Mouse (Mus musculus) cerebellum, adult 8-10 months (tissue): ENCODE results near the gene Pik3c2g.

ENCODE experiments used
- DNase-seq: peaks from one replicate; pipeline ENCODE4 v3.0.0; 2022

The Pik3c2g gene

DNA sequence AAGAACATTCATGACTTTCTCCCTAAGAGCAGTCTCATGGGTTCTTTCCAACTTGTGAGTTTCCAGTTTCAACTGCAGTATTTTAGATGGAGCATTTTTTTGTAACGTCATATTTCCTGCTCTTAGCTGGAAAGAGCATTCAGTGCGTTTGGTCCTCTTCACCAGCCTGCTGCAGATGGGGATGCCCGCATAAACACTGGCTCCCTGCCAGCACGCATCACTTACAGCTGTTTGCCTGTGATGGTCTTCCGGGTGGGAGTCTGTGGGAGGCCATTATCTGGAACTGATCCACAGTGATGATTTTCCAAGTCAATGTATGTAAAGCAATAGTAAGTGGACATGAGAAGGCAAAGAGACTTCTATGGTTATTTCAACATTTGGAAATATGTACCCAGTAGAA, 151.3 kb downstream of the Pik3c2g start:
- DNase-seq, result no peak

DNA sequence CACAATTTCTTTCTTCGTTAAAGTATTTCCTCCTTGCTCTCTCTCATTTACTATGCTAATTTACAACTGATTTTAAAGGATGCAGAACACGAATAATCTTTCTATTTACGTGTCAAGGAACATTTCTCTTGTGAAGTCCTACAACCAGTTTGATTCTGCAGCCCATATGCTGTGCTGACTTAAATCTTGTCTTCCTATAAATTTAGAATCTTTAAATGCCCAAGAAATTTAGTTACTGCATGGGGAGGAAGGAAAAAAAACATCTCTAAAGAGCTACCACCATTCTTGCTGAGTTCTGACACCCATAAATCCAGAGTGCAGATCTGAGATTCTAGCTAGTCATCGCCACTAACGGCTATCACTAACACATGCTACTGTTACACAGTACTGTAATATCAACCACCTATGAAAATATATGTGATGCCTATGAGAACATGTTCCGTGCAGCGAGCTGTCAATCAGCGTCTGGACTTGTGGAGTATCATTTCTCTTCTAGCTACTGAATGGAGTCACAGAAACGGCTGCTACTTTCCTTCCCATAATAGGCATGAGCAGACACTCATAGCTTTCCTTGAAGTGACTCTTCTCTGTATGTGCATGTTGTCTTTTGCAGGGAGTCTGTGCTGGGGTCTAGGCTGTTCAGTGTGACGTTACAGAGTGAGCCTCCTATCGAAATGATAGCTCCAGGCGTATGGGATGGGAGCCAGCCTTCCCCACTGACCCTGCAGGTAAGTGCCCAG, 155.8 kb downstream of the Pik3c2g start:
- DNase-seq, result no peak

DNA sequence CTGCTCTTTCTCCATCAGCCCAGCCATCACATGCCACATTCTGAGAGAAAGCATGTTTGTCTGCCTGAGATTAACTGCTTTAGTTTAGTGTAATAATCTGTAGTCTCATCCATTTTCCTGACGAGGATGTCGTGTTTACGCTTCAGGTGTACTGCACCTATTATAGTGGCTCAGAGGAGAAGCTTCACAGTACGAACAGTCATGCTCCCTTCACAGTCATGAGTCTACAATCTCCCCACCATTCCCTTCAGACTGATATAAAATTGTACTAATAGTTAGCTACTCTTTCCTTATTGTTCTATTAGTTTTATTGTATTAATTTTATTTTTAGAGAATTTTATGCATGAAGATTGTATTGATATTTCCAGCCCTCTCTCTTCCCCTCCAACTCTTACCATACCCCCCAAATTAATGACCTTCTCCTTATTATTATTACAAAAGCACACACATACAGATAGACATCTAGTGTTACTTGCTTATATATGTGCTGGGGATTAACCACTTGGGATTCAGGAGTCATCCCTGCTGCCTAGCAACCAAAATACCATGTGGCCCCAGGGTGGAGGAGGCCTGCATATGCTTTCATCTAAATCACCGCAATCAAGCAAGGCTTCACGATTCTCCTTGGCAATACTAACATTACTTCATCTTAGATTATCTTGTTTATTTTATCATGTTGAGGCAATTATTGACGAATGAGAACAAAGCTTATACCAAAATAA, 159.9 kb downstream of the Pik3c2g start:
- DNase-seq, result no peak

DNA sequence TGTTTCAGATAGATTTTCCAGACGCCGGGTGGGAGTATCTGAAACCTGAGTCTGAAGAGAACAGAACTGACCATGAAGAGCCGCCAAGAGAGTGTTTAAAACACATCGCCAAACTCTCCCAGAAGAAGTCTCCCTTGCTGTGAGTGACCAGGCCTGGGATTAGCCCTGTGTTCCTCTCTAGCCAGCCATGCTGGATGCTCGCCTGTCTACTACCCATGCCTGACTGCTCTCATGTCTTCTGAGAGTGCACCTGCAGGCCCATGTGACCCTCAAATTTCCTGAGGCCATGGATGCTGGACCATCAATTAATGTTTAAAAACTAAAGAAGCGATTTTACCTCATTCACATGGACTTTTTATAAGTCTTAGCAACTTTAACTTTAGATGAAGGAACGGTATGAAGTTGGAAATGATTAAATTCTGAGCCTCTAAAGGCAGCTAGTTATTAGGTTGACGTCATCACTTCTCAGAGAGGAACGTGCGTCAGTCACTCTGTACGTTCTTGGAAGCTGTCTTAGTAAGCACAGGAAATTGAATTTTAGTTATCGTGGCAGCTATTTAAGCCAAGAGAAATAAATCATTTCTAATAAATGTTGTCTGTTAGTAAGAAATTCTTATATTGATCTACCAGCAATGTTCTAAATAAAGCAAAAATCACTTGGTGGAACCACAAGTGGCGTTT, 161.2 kb downstream of the Pik3c2g start:
- no peak for DNase-seq

GRCm38 (mm10) chr6:139750599-139750998, 163.6 kb downstream of the Pik3c2g start:
- no peak for DNase-seq

GRCm38 (mm10) chr6:139751022-139751421, 164.0 kb downstream of the Pik3c2g start:
- no peak for DNase-seq

DNA sequence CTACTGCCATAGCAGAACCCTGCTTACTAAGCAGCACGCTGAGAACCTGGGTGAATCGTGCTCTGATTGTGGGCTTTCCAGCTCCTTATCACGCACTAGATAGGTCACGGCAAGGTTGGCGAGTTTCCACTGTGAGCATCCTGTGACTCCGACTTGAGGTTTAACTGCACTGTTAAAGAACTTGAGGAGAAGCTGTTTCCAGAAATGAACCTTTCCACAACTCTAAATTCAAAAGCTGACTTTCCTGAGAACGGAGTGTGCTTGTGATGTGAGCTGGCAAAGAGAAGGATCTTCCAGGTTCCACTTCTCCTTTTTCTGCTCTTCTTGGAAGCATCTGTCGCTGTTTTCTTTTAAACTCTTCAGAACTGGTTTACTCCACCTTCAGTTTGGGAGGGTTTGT, 170.9 kb downstream of the Pik3c2g start:
- DNase-seq, result no peak

GRCm38 (mm10) chr6:139760978-139761377, 174.0 kb downstream of the Pik3c2g start:
- DNase-seq, result no peak

DNA sequence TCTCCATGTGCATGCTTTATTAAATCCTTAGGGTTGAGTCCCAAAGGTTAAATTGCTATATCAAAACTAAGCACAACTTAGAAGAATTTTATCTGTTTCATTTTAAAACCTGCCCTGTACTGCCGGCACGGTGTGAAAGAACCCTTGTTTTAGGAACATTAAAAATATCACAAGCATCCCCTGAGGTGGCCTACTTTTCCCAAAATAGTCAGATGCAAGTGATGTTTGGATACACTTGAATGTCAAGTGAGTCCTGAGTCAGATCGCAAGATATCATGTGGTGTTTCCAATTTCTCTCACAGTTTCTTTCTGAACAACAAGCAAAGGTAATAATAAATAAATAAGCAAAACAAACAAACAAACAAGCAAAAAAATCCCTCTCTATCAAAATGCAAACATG, 177.4 kb downstream of the Pik3c2g start:
- DNase-seq, result no peak

GRCm38 (mm10) chr6:139769744-139770473, 182.9 kb downstream of the Pik3c2g start:
- DNase-seq, result no peak

DNA sequence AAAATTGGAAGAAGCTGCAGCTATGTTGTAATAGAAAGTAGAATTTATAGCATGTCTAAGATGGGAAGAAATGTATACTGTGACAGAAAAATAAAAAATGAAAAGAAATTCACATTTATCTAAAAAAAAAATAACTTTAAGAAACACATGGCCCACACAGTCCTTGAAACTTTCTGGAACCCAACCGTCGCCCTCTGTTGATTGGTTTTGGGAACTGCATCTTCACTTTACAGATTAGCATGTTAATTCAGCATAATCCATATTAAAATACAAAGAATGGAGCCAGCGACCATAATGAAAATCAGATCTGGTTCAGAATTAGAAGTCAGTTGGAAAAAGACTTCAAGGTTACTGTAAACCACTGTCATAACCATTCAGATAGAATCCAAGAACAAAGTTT, 183.5 kb downstream of the Pik3c2g start:
- DNase-seq, result no peak

DNA sequence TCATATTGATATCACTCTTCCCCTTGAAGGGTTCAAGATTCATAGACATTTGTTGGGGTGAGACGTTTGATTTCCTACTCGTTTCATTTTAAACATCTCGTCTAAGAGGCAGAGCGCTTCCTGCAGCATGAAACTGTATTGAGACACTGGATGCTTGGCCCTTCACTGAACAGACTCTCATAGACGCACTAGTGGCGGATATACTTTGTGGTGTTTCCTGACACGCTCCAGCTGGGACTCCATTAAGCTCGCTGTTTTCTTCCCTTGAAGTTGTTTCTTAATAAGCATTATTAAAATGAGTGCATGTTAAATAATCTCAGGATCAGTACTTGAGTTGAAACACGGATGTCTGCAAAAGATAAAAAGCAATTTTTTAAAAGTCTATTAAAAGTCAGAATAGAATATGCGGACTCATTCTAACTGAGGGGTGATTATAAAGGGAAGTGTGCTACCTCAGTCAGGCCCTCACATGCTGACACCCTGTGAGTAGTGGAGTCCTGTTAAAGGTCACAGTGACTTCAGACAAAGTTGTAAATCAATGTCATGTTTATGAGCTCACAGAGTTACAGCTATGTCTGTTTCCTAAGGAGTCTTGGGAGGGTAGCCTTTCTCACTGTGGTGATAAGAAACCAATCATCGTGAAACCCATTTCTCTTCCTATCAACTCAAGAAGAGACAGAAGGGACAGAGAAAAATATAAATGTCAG, 190.7 kb downstream of the Pik3c2g start:
- DNase-seq, result no peak

DNA sequence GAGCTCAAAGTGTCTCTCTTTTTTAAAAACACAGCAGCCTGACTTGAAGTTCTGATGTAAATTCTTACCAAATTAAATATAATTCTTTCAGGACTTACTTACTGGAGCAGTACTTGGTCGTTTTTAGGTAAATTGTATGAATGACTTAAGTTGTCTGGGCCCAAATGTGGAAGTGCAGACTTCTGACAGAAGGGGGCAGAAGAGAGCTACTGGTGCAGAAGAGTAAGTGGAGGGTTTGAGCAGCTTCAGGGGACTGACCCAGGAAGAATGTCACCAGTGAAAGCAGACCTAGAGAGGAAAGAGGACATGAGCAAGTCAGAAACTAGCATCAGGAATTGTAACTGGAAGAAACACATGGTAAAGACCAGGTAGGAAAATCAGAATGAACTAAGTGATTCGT, 193.0 kb downstream of the Pik3c2g start:
- no peak for DNase-seq

DNA sequence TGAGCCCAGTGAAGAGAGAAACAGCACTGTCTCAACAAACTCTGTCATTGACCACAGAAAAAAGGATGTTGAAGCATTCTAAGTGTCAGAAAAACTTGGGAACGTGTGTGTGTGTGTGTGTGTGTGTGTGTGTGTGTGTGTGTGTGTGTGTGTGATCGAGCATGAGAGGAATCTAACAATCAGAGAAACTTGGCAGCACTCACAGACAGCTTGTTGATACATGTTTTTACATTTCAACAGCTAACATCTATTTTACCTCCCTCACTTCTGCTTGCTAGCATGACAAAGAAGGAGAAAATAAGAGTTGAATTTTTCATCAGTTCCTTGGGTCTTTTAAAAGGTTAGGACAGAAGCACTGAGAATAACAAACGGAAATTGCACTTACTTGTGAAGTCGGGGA, 202.5 kb downstream of the Pik3c2g start:
- DNase-seq, result no peak

GRCm38 (mm10) chr6:139799541-139800226, 212.7 kb downstream of the Pik3c2g start:
- DNase-seq, result no peak

DNA sequence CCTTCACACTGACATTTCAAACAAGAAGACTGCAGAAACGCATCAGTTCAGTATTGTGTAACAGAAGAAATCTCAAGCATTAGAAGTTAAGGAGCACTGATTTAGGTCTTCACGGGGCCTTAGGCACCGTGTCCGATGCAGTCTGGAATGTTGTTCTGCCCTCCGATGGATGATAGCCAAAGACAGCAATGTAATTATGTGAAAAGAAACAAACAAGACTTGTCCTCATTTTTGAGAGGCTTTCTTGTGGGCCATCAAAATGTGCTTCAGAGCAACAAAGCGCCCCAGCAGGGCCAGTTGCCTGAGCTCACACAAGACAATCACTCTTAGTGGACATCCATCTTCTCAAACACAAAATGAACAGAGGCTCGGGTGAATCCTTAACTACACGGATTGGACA, 234.9 kb downstream of the Pik3c2g start:
- no peak for DNase-seq

GRCm38 (mm10) chr6:139838239-139838638, 251.2 kb downstream of the Pik3c2g start:
- DNase-seq, result no peak

DNA sequence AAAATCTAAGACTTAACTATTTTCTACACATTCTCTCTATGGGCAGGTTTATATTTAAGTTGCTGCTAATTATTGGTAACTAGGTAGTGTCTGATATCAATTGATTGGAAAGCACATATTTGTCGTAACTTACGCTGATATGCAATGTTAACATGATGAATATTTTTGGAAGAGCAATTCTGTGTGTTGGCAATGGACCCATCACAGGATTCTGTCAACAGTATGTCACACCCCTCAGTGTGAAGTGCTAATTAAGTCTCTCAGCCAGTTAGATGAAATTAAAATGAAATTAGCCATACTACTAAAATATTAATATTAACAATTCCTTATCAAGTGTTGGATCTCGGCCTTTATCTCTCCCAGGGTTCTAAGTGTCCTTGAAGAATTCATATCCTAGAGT, 251.7 kb downstream of the Pik3c2g start:
- DNase-seq, result no peak

DNA sequence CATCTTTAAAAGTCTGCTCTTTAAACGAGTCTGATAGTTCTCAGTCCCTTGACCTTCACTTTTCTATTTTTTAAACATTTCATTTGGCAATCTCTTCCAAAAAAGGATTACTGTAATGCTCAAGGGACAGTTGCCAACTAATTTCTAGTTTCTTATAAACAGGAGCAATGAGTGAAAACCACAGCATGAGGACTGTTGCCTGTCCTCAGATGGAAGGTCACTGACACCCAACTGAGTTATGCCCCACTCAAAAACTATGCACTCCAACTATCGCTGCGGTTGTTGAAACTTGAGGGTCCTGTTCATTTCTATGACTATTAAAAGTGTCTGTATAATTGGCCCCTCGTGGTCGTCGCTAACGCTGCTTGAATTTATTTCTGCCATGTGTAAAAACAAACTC, 252.9 kb downstream of the Pik3c2g start:
- DNase-seq, result no peak

DNA sequence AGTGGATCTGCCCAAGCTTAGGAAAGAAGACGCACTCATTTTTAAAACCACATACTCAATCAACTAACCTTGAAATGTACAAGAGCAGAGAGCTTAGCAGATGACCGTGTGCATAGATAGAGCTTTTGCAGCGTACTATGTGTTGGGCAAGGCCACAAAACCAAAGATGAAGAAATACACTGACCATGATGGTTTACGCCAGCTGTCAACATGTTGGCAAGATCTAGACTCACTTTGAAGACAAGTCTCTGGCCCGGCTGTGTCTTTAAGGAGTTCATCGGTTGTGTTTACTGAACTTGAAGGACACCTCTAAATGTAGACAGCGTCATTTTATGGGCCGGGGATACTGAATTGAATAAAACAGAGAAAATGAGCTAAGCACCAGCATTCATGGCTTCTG, 254.3 kb downstream of the Pik3c2g start:
- no peak for DNase-seq

- DNase-seq, result no peak
Observed at GRCm38 (mm10) chr6:139842626-139843025, 255.6 kb downstream of the Pik3c2g start.

GRCm38 (mm10) chr6:139843531-139843930, 256.5 kb downstream of the Pik3c2g start:
- no peak for DNase-seq
